Mouse (Mus musculus) stomach, embryonic 15.5 days (tissue): ENCODE measurements around the gene Cdh4. TPM values are rescaled to one million over a fixed set of nuclear protein-coding genes. Genes with fewer than 3 reads are reported as not detected.

Source experiments
- ATAC-seq: fragments of 200-750 bp; cut with Nextera tagmentation; 2 replicates; pipeline ENCODE4 v1.8.0; 2017; ENCODE audit warnings: low read depth, moderate number of reproducible peaks, moderate TSS enrichment; ENCODE audit not compliant: insufficient read depth, low FRiP score
- H3K27ac ChIP-seq: fragments of 300-500 bp; sonication (generic); 2 replicates; pipeline ENCODE4 v1.5.1; 2015; ENCODE audit warnings: mild to moderate bottlenecking, inconsistent platforms
- H3K27me3 ChIP-seq: fragments of 300-500 bp; sonication (generic); replicated peaks from 2 replicates; pipeline ENCODE4 v1.6.1; 2015; ENCODE audit warnings: inconsistent platforms
- H3K36me3 ChIP-seq: fragments of 300-500 bp; sonication (generic); 2 replicates; pipeline ENCODE4 v1.6.1; 2015; ENCODE audit warnings: inconsistent platforms
- H3K4me1 ChIP-seq: fragments of 300-500 bp; sonication (generic); 2 replicates; pipeline ENCODE4 v1.6.1; 2015; ENCODE audit warnings: inconsistent platforms
- H3K4me2 ChIP-seq: fragments of 300-500 bp; sonication (generic); 2 replicates; pipeline ENCODE4 v1.6.1; 2015; ENCODE audit warnings: mild to moderate bottlenecking, inconsistent platforms
- H3K4me3 ChIP-seq: fragments of 300-500 bp; sonication (generic); replicated peaks from 2 replicates; pipeline ENCODE4 v1.5.1; 2015; ENCODE audit warnings: inconsistent platforms
- H3K9ac ChIP-seq: fragments of 300-500 bp; sonication (generic); 2 replicates; pipeline ENCODE4 v1.6.1; 2015; ENCODE audit warnings: inconsistent platforms
- H3K9me3 ChIP-seq: fragments of 300-500 bp; sonication (generic); 2 replicates; pipeline ENCODE4 v1.6.1; 2016; ENCODE audit warnings: inconsistent platforms
- WGBS: fragments of 180-500 bp; shearing (Covaris S2); methylation state at CpG from one replicate; pipeline ENCODE4 v1.1.7; 2015; 5-methylcytosine and 5-hydroxymethylcytosine counted together
- polyA plus RNA-seq: library from polyadenylated mRNA; unstranded; fragments of >200 nt; fragmentation: Nextera tagmentation; extraction: Ambion mirVana; gene quantifications from 2 replicates; pipeline ENCODE4 v1.2.1, GENCODE M21; 2015

The Cdh4 gene
- polyA plus RNA-seq, 1 experiment from 2014 or later, result 3.6 TPM

DNA sequence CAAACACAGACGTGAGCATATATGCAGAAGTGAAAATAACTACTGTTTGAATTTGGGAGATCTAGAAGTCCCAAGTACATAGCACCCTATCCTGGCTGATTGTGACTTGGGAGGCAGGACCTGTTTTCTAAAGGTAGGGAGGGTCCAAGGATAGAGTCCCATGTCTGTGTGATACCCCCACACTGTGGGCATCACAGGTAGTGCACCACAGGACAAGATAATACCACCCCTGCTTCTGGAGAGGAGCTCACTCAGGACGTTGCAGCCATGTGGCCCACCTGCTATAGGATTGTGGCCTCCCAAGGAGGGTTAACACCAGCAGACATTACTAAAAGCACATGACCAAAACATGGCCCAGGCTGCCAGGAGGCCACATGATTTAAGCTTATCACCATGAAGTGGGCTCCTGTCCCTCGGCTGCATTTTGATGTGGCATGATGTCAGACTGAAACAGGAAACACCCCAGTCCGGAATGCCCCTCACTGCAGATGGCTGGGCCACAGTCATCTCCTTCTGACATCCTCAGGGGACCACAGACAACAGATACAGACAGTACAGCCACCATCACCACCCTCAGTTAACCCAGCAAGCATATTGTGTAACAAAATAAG, 280.6 kb downstream of the Cdh4 start:
- Histone ChIP-seq H3K27me3 (no peaks in the 10 kb centered on the region), H3K27ac (no peak overlapping the region), H3K4me3 (no peak overlapping the region), H3K9me3 (no peaks in the 10 kb centered on the region), H3K36me3 (no peaks in the 10 kb centered on the region), H3K9ac (no peak overlapping the region), H3K4me2 (no peak overlapping the region), H3K4me1 (0 out of 2 replicates have a peak, but pooled peaks cover 3% of the 10 kb centered on the region)
- no peak for ATAC-seq
- 67% methylated on average over 4 of the region's 4 CpGs for WGBS

DNA sequence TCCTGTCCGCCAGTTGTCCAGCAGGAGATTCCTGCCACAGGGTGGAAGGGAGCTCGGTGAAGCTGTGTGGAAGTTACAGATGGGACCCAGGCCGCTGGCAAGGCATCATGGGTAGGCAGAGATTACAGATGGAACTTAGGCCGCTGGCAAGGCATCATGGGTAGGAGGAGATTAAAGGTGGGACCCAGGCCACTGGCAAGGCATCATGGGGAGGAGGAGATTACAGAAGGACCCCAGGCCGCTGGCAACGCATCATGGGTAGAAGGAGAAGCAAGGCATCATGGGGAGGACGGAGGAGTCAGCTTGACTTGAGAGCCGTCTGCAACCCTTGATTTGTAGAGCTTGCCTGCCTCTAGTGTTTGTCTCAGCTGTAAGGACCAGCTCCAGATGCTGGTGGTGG, 281.2 kb downstream of the Cdh4 start:
- no peak overlapping the region for H3K4me3 ChIP-seq
- H3K27me3 ChIP-seq, result no peaks in the 10 kb centered on the region
- ATAC-seq, result no peak
- no peak overlapping the region for H3K9ac ChIP-seq
- 84% methylated on average over 8 of the region's 8 CpGs for WGBS
- 0 out of 2 replicates have a peak, but pooled peaks cover 3% of the 10 kb centered on the region for H3K4me1 ChIP-seq
- no peaks in the 10 kb centered on the region for H3K36me3 ChIP-seq
- no peaks in the 10 kb centered on the region for H3K9me3 ChIP-seq
- no peak overlapping the region for H3K4me2 ChIP-seq
- no peak overlapping the region for H3K27ac ChIP-seq

DNA sequence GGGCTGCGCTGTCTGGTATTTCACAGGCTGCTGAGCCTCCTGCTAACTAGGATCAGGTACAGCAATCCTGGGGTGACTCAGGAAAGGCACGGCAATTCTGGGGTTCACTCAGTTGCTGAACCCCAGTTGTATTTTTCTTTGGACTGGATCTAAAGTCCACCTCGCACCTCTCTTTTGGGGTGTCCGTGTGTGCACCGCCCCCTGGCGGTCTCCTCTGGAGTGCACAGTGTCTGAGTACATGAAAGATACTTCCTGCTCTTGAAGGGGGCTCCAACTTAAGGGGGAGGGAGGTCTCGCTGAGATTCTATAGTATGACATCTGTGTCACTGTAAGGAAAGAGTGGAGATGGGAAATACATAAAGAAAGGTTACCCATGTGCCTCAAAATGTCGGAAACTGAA, 286.8 kb downstream of the Cdh4 start:
- Histone ChIP-seq H3K4me3 (no peak overlapping the region), H3K4me2 (no peak overlapping the region), H3K27me3 (no peaks in the 10 kb centered on the region), H3K4me1 (no peaks in the 10 kb centered on the region), H3K36me3 (no peaks in the 10 kb centered on the region), H3K9ac (no peak overlapping the region), H3K9me3 (no peaks in the 10 kb centered on the region), H3K27ac (no peak overlapping the region)
- no peak for ATAC-seq
- WGBS, result 55% methylated on average over 8 of the region's 8 CpGs

DNA sequence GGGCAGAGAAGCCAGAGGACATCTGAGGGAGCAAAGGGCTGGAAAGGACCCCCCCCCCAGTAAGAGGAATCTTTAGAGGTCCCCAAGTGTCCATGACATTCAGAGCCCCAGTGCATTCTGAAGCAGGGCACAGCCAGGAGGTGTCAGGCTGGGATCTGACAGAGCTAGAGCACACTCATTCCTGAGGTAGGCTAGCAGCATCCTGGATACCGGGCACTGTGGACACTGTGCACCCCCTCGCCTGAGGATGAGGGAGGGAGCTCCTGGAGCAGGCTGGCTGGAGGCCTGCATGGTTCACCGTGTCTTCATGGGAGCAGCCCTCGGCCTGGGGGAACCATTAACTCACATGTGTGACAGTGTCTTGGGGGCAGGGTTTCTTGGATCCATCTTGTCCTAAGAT, 287.6 kb downstream of the Cdh4 start:
- 87% methylated on average over 4 of the region's 4 CpGs for WGBS
- Histone ChIP-seq H3K4me3 (no peak overlapping the region), H3K27me3 (no peaks in the 10 kb centered on the region), H3K4me2 (no peak overlapping the region), H3K36me3 (no peaks in the 10 kb centered on the region), H3K9ac (no peak overlapping the region), H3K27ac (no peak overlapping the region), H3K9me3 (no peaks in the 10 kb centered on the region), H3K4me1 (no peaks in the 10 kb centered on the region)
- ATAC-seq, result no peak

DNA sequence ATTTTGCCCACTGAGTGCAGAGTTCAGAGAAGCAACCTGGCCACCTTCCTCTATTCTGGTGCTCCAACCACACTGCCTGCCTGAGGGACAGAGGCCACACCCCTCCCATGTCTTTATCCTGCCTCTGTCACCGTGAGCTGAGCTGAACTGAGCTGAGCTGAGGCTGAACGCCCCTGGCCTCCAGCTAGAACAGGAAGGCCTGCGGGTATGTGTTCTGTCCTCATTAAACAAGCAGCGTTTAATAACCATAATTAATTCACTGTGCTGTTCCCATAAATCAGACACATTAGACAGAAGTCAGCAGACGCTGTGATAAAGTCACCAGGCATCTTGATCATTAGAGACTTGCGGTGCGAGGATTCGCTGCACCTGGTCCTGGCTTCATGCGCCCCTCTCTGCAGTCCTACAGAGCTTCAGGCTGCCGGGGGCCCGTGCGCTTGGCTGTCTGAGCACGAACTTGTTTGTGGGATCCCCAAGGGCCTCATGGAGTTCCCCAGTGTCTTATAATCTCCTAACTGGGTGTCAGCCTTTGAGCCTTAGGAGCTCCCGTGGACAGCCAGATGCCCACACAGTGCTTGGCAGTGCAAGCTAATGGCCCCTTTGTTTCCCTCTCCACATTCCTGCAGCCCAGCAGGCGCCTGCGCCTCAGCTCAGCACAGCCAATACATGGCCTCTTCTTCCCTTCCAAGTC, 291.1 kb downstream of the Cdh4 start:
- no peak for ATAC-seq

DNA sequence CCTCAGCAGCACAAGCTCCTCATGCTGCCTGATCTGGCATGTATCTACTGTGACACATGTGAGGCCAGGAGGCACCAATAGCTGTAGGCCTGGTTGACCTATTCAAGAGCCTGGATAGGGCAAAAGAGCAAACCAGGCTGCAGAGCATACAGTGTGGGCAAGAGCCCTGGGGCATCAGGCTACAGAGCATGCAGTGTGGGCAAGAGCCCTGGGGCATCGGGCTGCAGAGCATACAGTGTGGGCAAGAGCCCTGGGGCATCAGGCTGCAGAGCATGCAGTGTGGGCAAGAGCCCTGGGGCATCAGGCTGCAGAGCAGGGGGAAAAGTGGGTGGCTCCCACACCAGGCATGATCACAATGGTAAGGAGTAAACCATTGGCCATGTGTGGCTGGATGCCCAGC, 300.2 kb downstream of the Cdh4 start:
- Histone ChIP-seq H3K4me2 (no peak overlapping the region), H3K9me3 (no peaks in the 10 kb centered on the region), H3K9ac (no peak overlapping the region), H3K27ac (no peak overlapping the region), H3K4me1 (0 out of 2 replicates have a peak, but pooled peaks cover 6% of the 10 kb centered on the region), H3K27me3 (no peaks in the 10 kb centered on the region), H3K36me3 (no peaks in the 10 kb centered on the region), H3K4me3 (no peak overlapping the region)
- WGBS, result 90% methylated on average over 1 of the region's 1 CpGs
- ATAC-seq, result no peak

More for the DNA sequence above, 291.1 kb downstream of the Cdh4 start:
- no peaks in the 10 kb centered on the region for H3K9me3 ChIP-seq
- H3K4me3 ChIP-seq, result no peak overlapping the region
- H3K27me3 ChIP-seq, result no peaks in the 10 kb centered on the region
- H3K4me1 ChIP-seq, result no peaks in the 10 kb centered on the region
- WGBS, result 47% methylated on average over 16 of the region's 16 CpGs
- no peaks in the 10 kb centered on the region for H3K36me3 ChIP-seq
- no peak overlapping the region for H3K27ac ChIP-seq
- H3K9ac ChIP-seq, result no peak overlapping the region
- no peak overlapping the region for H3K4me2 ChIP-seq

DNA sequence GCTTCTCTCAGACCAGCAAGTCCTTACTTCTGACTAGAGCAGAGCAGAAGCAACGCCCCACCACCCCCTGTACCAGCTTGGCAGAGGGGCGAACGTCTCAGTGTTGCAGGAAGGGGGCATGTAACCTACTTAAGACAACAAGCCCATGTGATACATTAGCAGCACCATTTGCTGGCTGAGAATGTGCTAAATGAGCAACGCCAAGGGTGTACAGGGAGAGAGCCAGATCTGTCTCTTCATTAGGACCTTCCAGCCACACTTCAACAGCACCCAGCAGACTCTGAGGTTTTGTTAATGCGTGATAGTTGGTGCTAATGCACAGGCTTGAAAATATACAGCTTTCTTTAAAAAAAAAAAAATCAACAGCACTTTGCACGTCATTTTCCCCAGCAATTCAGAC, 300.6 kb downstream of the Cdh4 start:
- H3K27ac ChIP-seq, result no peak overlapping the region
- 85% methylated on average over 6 of the region's 6 CpGs for WGBS
- no peaks in the 10 kb centered on the region for H3K9me3 ChIP-seq
- H3K9ac ChIP-seq, result no peak overlapping the region
- no peak for ATAC-seq
- H3K27me3 ChIP-seq, result no peaks in the 10 kb centered on the region
- H3K36me3 ChIP-seq, result no peaks in the 10 kb centered on the region
- H3K4me2 ChIP-seq, result no peak overlapping the region
- 0 out of 2 replicates have a peak, but pooled peaks cover 6% of the 10 kb centered on the region for H3K4me1 ChIP-seq
- no peak overlapping the region for H3K4me3 ChIP-seq

DNA sequence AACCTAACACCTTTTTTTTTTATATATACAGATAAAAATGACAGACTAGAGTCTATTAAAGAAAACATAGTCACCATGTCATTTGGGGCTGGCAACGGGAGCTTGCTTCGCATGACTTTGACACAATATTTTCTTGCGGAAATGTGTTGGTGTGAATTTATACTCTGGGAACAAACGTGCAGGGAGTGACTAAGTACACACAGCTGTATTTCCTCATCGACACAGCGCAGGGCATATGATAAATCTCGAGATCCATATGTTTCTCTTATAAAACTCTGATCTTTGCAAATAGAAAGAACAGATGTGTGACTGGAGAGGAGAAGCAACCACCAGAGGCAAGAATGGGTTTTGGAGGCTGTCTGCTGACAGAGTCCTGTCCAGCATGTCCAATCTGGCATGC, 304.3 kb downstream of the Cdh4 start:
- 41% methylated on average over 7 of the region's 7 CpGs for WGBS
- Histone ChIP-seq H3K4me3 (no peak overlapping the region), H3K4me2 (no peak overlapping the region), H3K9ac (no peak overlapping the region), H3K9me3 (no peaks in the 10 kb centered on the region), H3K4me1 (0 out of 2 replicates have a peak, but pooled peaks cover 6% of the 10 kb centered on the region), H3K27ac (no peak overlapping the region), H3K36me3 (no peaks in the 10 kb centered on the region), H3K27me3 (no peaks in the 10 kb centered on the region)
- ATAC-seq, result no peak

DNA sequence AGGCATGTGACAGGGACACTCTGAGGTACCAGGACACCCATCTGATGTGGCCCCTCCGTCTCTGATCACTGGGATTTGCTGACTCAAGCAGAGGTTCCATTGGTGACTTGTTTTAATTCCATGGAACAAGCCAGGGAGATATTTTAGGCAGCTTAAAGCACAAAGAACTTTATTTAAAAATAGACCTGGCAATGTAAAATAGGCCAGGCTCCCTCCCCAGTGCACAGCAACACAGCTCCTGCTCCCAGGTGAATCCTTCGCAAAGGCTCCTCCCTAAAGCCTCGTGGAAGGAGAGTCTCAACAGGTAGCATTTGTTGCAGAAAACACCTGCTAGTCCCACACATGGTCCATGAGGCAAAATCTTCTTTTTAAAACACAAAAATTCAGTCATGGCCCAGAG, 307.2 kb downstream of the Cdh4 start:
- Histone ChIP-seq H3K9me3 (no peaks in the 10 kb centered on the region), H3K27ac (no peak overlapping the region), H3K4me2 (no peak overlapping the region), H3K4me3 (no peak overlapping the region), H3K27me3 (no peaks in the 10 kb centered on the region), H3K4me1 (0 out of 2 replicates have a peak, but pooled peaks cover 6% of the 10 kb centered on the region), H3K36me3 (no peaks in the 10 kb centered on the region), H3K9ac (no peak overlapping the region)
- ATAC-seq, result no peak
- WGBS, result 52% methylated on average over 3 of the region's 3 CpGs

DNA sequence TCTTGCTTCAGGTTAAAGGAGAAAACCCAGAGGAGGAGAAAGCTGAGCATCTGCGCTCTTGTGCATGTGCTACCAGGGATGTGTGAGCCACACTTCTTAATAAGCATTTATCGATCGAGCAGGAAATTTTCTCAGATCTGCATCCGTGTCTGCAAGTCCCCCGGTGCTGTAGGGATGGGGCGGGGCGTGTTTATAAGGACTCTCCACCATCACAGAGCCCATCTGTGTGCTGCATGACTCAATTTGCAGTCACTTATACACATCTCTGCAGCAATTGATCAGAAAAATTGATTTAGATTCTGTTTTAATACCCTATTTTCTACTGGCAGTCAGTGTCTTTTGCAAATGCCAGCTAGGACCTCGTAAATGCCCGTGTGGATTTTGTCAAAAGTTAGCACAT, 311.6 kb downstream of the Cdh4 start:
- H3K4me1 ChIP-seq, result no peaks in the 10 kb centered on the region
- no peaks in the 10 kb centered on the region for H3K36me3 ChIP-seq
- no peaks in the 10 kb centered on the region for H3K27me3 ChIP-seq
- H3K4me2 ChIP-seq, result no peak overlapping the region
- 82% methylated on average over 9 of the region's 9 CpGs for WGBS
- H3K9ac ChIP-seq, result no peak overlapping the region
- no peak overlapping the region for H3K4me3 ChIP-seq
- H3K27ac ChIP-seq, result no peak overlapping the region
- ATAC-seq, result no peak
- H3K9me3 ChIP-seq, result no peaks in the 10 kb centered on the region

DNA sequence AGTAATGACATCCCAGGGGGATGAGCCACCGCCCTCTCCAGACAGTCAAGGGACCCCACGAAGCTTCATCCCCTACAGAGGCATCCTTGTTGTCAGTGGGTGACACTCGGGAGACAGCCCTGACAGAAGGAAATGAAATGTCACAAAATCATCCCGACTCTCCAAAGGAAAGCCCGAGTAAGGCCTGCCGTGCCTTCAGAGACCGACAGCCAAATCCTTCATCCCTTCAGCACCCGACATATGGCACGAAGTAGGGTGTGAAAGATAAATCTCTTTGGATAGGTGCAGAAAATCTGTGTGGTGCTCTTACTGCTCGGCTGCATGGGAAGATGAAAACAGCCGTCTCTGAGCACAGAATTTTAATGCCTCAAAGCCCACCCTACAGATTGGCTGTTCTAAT, 312.5 kb downstream of the Cdh4 start:
- H3K36me3 ChIP-seq, result no peaks in the 10 kb centered on the region
- no peaks in the 10 kb centered on the region for H3K27me3 ChIP-seq
- ATAC-seq, result no peak
- no peak overlapping the region for H3K9ac ChIP-seq
- H3K4me2 ChIP-seq, result no peak overlapping the region
- H3K4me1 ChIP-seq, result no peaks in the 10 kb centered on the region
- H3K27ac ChIP-seq, result no peak overlapping the region
- no peaks in the 10 kb centered on the region for H3K9me3 ChIP-seq
- H3K4me3 ChIP-seq, result no peak overlapping the region
- 66% methylated on average over 11 of the region's 11 CpGs for WGBS

DNA sequence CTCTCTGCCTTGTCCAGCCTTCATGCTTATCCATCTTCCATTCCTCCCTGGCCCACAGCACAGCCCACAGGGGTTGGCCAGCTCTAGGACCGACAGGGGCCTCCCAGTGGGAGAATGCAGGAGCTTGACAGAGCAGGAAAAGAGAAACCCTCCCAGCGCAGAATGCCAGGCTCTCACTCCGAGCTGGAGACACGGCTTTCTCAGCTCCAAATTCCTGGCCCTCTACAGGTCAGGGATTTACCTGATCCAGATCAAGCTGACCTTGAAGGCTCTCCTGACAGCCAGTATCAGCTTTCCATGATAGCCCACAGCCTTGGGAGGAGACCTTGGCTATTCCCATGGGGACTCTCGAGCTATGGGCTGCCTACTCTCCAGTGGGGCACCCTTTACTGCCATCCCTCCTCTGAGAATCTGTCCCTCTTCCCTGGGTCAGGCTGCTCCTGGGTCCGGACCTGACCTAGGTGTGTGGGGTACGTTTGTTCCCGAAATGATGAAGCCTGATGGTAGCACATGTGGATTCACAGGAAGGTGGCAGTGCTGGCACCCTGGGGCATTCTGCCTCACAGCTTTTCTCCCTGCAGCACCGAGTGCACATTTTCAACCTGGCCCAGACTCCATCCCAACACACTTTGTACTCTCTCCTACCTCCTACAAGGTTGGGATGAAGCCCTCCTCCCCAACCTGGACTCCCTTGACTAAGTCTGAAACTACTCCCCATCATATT, 319.6 kb downstream of the Cdh4 start:
- WGBS, result 48% methylated on average over 9 of the region's 9 CpGs
- no peak overlapping the region for H3K27ac ChIP-seq
- H3K4me3 ChIP-seq, result no peak overlapping the region
- 0 out of 2 replicates have a peak, but pooled peaks cover 5% of the 10 kb centered on the region for H3K4me1 ChIP-seq
- H3K9ac ChIP-seq, result no peak overlapping the region
- no peak for ATAC-seq
- H3K9me3 ChIP-seq, result no peaks in the 10 kb centered on the region
- peaks cover 7% of the 10 kb centered on the region; the same call in 1 of the 2 replicates for H3K27me3 ChIP-seq
- no peaks in the 10 kb centered on the region for H3K36me3 ChIP-seq
- H3K4me2 ChIP-seq, result no peak overlapping the region
